Mouse (Mus musculus) adrenal gland, adult 10 weeks (tissue): ENCODE measurements around the gene E2f6. TPM values are rescaled to one million over a fixed set of nuclear protein-coding genes. Genes with fewer than 3 reads are reported as not detected.

ENCODE experiments used
- polyA plus RNA-seq: library from polyadenylated mRNA; stranded (reverse); fragments of 350-450 nt; fragmentation: Illumina TruSeq; extraction: RNeasy Lipid Tissue Mini Kit (QIAGEN cat#74804); gene quantifications from one replicate; pipeline ENCODE4 v1.2.3, GENCODE M21; 2014; ENCODE audit warnings: low read depth, low replicate concordance

Gene E2f6
- polyA plus RNA-seq, result 77.7 TPM

GRCm38 (mm10) chr12:16810525-16811431, at the start of gene E2f6:
E2f6 (plus strand) TSS chr12:16810963.

GRCm38 (mm10) chr12:16800259-16800958, 10.4 kb upstream of the E2f6 start, which contains the start of gene Greb1:
Greb1 (minus strand) TSS chr12:16800886.

Other genes with a start within 250 kb of the E2f6 start
- 18.1 TPM for gene Lpin1, start 200.0 kb upstream of the E2f6 start, polyA plus RNA-seq
- not detected for gene Ntsr2, start 157.6 kb upstream of the E2f6 start, polyA plus RNA-seq
- 19.9 TPM for gene Greb1, start 10.1 kb upstream of the E2f6 start, polyA plus RNA-seq
- 285 TPM for gene Rock2, start 83.9 kb downstream of the E2f6 start, polyA plus RNA-seq
- gene Pqlc3, start 189.4 kb downstream of the E2f6 start, polyA plus RNA-seq, result 56.0 TPM
- not detected for gene 2410004P03Rik, start 200.8 kb downstream of the E2f6 start, polyA plus RNA-seq